Mouse (Mus musculus) brain, embryonic 14.5 days (tissue): ENCODE measurements around the gene Rprd2.

Experiments
- CTCF ChIP-seq: fragments of 200-500 bp; IDR thresholded peaks from 2 replicates; pipeline ENCODE4 v1.5.1; 2012; ENCODE audit warnings: inconsistent platforms, mild to moderate bottlenecking, moderate library complexity, borderline replicate concordance; ENCODE audit not compliant: insufficient read depth, insufficient read length; ENCODE audit errors: extremely low read depth
- POLR2A ChIP-seq: fragments of 200-500 bp; IDR thresholded peaks from 2 replicates; pipeline ENCODE4 v1.6.1; 2012; ENCODE audit warnings: mild to moderate bottlenecking, inconsistent platforms, borderline replicate concordance; ENCODE audit not compliant: poor library complexity, insufficient read depth, insufficient read length, severe bottlenecking; ENCODE audit errors: extremely low read depth

DNA sequence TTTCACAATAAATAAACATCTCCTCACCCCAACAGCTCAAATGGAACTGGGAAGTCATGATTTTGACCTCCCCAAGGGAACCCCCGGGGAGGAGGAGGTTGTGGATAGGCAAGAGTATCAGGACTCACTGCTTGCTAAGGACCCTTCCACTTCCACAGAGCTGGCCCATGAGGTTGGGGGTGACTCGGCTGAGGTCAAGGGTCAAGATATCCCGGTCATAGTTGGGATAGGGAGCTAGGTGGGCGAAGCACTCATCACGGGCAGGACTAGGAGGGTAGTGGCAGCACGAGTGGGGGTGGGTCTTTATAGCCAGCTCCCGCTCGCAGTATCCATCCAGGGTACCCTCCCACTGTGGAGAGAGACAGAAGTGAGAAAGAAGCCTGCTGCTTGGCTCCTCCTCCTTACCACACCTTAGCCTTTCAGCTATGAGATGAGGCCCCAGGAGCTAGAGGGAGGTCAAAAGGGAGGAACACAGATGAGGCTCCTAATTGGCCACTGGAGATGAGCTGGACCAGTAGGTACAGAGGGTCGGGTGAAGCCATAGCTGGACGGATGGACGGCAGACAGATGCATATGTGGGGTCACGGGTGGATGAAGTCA, 83.5 kb downstream of the Rprd2 start:
- TF ChIP-seq CTCF (no peak), POLR2A (no peak)
